Mouse (Mus musculus): ENCODE results near the gene Erbin.

Erbin gene

GRCm38 (mm10) chr13:103914114-103914736, 6.1 kb downstream of the Erbin start:
- DNase-seq (ENCODE audit: extremely low read depth, low read depth) = no peak

DNA sequence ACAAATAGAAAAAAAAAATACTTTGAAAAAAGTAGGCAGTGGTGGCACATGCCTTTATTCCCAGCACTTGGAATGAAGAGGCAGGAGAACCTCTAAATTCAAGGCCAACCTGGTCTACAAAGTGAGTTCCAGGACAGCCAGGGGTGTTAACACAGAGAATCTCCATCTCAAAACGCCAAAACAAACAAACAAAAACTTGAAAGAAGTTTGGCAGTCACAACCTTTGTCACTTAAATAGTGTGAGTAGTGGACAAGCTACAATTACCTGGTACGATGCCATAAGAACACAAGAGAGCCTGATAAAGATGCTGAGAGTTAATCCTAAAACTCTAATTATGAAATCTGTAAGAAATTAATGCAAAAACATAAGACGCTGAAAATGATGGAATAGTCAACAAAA, 8.0 kb downstream of the Erbin start:
- DNase-seq (ENCODE audit: extremely low read depth, low read depth) = no peak

GRCm38 (mm10) chr13:103910598-103910997, 9.7 kb downstream of the Erbin start:
- DNase-seq (ENCODE audit: extremely low read depth, low read depth) = no peak

DNA sequence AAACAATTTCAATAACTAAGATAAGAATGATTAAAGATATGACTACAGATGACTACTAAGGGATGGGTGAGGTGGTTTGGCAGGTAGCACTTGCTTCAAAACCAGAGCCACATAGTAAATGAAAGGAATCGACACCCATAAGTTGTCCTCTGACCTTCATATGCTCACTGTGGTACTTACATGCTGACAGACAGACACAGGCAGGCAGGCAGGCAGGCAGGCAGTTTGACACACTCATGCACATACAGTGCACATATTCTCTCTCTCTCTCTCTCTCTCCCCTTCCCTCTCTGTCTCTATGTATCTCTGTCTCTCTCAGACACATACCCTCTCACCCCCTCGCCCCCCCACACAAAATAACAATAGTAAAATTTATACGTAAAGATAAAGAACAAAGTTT, 10.4 kb downstream of the Erbin start:
- no peak for DNase-seq (ENCODE audit: extremely low read depth, low read depth)

- DNase-seq (ENCODE audit: extremely low read depth, low read depth) = peak; percentile 53
Measured at GRCm38 (mm10) chr13:103900015-103900414, 20.3 kb downstream of the Erbin start.

DNA sequence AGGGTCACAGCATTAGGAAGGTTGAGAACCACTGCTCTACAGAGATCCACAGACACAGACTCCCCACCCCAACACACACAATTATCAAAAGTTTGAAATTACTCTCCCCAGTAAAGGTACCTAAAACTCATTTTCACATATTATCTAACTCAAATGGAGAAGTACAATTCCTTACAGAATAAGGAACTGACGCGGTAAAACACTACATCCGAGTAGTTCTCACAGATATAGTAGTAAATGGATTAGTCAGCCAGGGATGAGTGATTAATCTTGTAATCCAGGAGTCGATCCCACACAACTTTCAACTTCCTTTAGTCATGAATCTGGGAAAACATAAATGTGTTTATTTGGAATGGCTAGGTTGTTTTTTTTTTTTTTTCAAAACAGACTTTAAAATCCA, 22.7 kb downstream of the Erbin start:
- peak; percentile 53 for DNase-seq (ENCODE audit: extremely low read depth, low read depth)

DNA sequence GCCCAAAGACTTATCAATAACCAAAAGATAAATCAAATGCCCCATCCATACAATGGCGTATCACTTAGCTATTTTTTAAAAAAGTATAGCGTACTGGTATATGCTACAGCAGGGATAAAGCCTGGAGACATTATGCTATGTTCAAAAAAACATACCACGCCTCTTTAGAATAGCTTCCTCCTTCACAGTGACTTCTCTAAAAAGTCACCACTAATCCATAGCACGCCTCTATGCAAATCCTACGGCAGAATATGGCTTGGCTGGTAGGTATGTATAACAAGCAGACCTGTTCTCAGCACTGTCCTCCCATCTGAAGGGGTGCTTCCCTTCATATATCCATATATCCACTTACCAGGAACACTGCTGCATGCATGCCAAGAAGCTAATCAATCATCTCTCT, 27.2 kb downstream of the Erbin start:
- DNase-seq (ENCODE audit: extremely low read depth, low read depth) = no peak

- no peak for DNase-seq (ENCODE audit: extremely low read depth, low read depth)
Measured at GRCm38 (mm10) chr13:103890038-103890437, 30.3 kb downstream of the Erbin start.

GRCm38 (mm10) chr13:103886503-103886902, 33.8 kb downstream of the Erbin start:
- no peak for DNase-seq (ENCODE audit: extremely low read depth, low read depth)

GRCm38 (mm10) chr13:103881200-103881599, 39.1 kb downstream of the Erbin start:
- no peak for DNase-seq (ENCODE audit: extremely low read depth, low read depth)

- no peak for DNase-seq (ENCODE audit: extremely low read depth, low read depth)
Measured at GRCm38 (mm10) chr13:103876743-103877142, 43.6 kb downstream of the Erbin start.

DNA sequence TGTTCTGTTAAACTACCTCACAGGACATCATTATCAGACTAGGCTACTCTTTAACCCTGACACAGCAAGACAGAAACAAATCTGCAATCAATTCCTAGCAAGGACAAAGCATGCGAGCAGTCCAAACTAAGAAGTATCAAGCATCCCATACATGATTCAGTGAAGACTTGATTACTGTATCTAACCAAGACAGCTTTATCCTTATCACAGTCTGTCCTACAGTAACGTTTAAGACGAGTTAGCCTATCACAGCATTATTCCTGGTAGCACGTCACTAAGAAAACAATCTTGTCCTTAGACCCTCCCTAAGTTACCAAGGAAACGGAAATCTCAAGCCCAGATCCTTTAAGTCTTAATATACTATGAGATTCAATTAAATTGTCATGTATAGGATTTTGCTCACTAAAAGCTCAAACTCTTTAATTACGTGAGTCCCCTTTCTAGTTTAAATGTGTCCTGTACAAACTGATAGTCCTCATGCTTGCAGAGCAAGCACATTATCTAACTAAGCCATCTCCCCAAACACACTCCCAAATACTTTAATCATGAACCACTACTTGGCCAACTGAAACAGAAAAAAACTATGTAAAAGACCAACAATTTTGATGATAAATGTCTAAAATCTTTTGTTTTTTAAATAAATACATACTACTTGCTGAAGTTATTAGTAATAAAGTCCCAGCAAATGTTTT, 44.3 kb downstream of the Erbin start:
- DNase-seq (ENCODE audit: extremely low read depth, low read depth) = no peak

DNA sequence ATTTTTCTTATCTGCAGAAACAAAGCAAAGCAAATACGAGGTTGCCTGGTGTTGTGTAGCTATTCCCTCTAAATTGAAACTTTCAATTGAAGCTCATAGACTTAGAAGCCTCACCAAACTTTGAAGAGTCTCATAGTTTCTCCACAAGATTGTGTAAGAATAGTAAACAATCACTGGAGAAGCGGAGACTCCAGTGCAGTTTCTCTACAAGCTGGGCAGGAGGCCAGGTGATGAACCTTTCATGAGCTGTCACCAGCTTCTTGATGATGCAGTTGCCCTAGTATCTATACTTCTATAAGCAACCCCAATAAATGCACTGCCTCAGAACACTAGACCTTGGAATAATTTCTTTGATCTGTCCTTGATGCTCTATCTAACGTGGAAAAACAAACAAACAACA, 49.5 kb downstream of the Erbin start:
- no peak for DNase-seq (ENCODE audit: extremely low read depth, low read depth)

DNA sequence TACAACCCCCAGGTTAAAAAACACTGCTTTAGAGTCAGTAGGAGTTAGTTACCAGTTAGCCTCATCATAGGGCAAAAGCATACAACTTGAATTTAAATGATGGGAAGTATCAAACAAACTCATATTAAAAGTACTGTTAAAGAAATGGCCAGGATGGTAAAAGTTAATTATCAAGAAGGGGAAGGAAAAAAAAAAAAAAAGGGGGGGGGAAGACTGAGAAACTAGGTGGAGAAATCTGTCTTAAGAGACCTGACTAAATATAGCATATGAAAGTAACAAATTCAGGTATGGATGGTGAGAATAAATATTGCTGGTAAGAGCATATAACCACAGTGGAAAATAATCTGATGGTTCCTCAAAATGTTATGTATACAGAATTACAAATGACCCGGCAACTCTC, 50.2 kb downstream of the Erbin start:
- DNase-seq (ENCODE audit: extremely low read depth, low read depth) = no peak

DNA sequence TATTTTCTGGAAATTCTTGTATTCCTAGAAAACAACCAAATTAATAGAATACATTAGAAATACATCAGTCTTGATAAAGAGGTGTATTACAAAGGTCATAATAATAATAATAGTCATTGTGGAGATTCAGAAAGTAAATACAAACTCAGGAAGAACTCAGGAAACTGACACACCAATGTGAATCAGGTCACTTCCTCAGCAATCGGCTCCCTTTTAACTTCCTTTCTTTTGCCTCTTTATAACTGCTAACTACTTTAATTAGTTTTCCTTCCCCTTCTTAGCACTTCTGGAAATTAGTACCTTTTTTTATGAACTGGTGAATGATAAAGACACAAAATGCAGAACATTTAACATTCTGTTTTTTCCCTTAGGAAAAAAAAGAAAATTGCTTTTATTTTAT, 51.4 kb downstream of the Erbin start:
- DNase-seq (ENCODE audit: extremely low read depth, low read depth) = no peak

GRCm38 (mm10) chr13:103862041-103862440, 58.3 kb downstream of the Erbin start:
- no peak for DNase-seq (ENCODE audit: extremely low read depth, low read depth)

DNA sequence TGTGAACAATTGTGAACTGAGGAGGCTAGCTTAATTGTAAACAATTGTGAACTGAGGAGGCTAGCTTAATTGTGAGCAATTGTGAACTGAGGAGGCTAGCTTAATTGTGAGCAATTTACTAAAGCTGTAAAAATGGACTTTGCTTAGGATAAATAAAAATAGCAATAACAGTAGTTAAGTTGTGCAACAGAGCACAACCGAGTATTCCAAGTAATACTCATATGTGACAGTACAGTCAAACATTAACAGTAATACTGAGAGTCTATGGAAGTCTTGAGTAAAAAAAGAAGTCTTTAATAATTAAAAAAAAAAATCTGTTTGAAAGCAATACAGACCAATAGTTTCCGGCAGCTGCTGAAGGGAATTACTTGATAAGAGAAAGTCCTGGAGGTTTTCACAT, 61.3 kb downstream of the Erbin start:
- no peak for DNase-seq (ENCODE audit: extremely low read depth, low read depth)

DNA sequence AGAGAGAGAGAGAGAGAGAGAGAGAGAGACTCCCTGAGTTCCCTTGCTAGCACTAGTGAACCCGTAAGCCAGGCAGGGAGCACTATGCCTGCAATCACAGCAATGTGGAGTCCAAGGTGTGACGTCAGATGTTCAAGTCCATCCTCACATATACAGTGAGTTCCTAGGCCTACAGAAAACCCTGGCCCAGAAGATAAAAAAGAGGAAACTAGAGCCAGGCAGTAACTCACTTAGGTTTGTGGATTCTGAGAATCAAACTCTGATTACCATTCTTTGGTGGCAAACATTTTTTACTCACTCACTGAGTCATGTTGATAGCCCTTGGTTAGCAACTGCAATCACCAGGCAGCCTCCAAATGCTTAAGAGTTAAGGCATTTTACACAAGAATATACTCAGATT, 72.7 kb downstream of the Erbin start:
- peak; percentile 41 for DNase-seq (ENCODE audit: extremely low read depth, low read depth)

DNA sequence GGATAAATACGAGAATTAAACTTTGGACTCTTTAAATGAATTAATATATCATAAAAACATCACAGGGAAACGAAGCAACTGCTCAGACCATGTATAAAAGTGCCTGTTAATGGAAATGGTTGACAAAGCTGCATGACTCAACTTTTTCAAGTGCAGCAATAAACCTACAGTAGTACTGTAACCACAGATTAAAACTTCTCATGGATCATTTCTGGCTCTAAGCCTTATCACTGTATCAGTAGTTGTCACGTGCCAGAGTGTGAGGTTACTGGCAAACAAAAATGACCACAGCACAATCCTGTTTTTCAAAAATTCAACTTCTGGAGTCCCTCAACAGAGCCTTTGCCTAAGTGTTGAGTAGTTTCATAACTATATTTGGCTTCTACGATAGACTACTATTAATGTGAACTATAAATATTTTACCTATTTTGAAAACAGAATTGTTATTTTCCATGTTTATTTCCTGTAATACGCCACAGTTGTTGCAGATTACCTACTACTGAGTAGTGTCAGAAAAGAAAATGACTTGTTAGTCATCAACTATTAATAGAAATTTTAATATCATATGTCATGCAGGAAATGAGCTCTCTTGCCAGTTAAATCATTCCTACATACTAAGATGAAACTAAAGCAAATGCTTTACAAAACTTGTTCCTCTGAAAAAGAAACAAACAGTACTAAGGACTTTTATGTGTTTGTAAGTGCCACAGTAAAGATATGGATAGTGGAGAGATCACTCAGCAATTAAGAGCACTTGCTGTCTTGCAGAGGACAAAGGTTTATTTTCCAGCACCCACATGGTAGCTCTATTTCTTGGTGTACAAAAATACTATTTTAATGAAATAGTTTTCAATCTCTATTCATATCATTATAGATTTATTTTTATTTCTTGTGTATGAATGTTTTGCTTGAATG, 78.8 kb downstream of the Erbin start:
- DNase-seq (ENCODE audit: extremely low read depth, low read depth) = no peak

GRCm38 (mm10) chr13:103838619-103839018, 81.7 kb downstream of the Erbin start:
- DNase-seq (ENCODE audit: extremely low read depth, low read depth) = no peak

DNA sequence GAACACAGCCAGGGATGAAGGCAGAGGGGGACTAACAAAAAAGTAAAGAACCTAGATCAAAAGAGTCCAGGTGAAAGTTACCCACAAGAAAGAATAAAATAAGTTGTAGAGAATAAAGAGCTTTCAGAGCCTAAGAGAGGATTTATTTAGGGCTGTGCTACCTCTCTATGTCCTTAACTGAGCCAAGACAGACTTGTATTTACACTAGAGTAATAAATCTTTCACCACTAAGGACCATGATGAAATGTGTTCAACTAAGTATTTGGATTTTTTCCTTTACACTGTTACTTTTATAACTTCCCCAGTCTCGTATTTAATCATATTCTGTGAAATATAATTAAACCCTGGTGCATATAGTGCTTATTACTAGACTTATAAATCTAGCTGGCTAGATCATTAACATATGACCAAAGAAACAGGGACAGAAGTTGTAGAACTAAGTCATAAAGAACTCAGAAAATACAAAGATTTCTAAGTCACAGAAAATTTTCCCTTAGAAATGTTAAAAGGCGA, 90.6 kb downstream of the Erbin start:
- DNase-seq (ENCODE audit: extremely low read depth, low read depth) = no peak

DNA sequence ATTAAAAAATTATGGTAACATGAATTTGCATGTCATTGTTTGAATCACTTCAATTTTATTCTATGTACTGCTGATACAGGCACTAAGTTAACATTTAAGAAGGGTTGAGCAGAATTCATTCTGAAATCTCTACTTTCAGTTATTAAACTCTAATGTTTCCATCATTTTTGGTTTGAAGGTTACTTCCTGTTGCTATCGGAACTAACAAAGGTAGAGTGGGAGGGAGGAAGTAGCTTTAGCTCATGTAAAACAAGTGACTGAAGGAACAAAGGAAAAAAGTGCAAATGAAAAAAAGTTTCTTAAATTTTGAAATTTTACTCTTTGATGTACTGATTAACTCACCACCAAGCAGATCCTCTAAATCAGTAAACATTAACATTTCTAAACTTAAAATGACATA, 98.0 kb downstream of the Erbin start:
- DNase-seq (ENCODE audit: extremely low read depth, low read depth) = no peak
